Mouse (Mus musculus) lung, postnatal 0 days (tissue): ENCODE measurements around the gene Dnph1. TPM values are rescaled to one million over a fixed set of nuclear protein-coding genes. Genes with fewer than 3 reads are reported as not detected.
A peak's percentile ranks its signal among the peaks of the same experiment; 100 is the strongest.

ENCODE experiments used
- ATAC-seq: fragments of 200-750 bp; cut with Nextera tagmentation; 2 replicates; pipeline ENCODE4 v1.8.0; 2017; ENCODE audit warnings: moderate library complexity
- DNase-seq: peaks from one replicate; pipeline ENCODE4 v3.0.0-alpha.2; 2016; ENCODE audit warnings: low spot score
- H3K27ac ChIP-seq: fragments of 300-500 bp; sonication (generic); 2 replicates; pipeline ENCODE4 v1.5.1; 2014; ENCODE audit warnings: antibody characterized with exemption, mild to moderate bottlenecking, low read length, mixed read lengths
- H3K27me3 ChIP-seq: fragments of 300-500 bp; sonication (generic); replicated peaks from 2 replicates; pipeline ENCODE4 v1.6.1; 2014; ENCODE audit warnings: low read length, mixed read lengths; ENCODE audit not compliant: insufficient read depth
- H3K36me3 ChIP-seq: fragments of 300-500 bp; sonication (generic); 2 replicates; pipeline ENCODE4 v1.6.1; 2014; ENCODE audit warnings: low read length, mixed read lengths; ENCODE audit not compliant: insufficient read depth
- H3K4me1 ChIP-seq: fragments of 300-500 bp; sonication (generic); 2 replicates; pipeline ENCODE4 v1.6.1; 2014; ENCODE audit warnings: antibody characterized with exemption, low read depth, low read length, mixed read lengths; ENCODE audit not compliant: insufficient read depth
- H3K4me2 ChIP-seq: fragments of 300-500 bp; sonication (generic); replicated peaks from 2 replicates; pipeline ENCODE4 v1.6.1; 2014; ENCODE audit warnings: low read depth, mild to moderate bottlenecking, low read length, moderate library complexity, mixed read lengths
- H3K4me3 ChIP-seq: fragments of 300-500 bp; sonication (generic); 2 replicates; pipeline ENCODE4 v1.5.1; 2014; ENCODE audit warnings: low read depth, low read length
- H3K9ac ChIP-seq: fragments of 300-500 bp; sonication (generic); replicated peaks from 2 replicates; pipeline ENCODE4 v1.6.1; 2014; ENCODE audit warnings: low read depth, mild to moderate bottlenecking
- H3K9me3 ChIP-seq: fragments of 300-500 bp; sonication (generic); 2 replicates; pipeline ENCODE4 v1.6.1; 2016; ENCODE audit warnings: low read length, mixed read lengths
- CTCF ChIP-seq: IDR thresholded peaks from 2 replicates; pipeline ENCODE4 v1.5.1; 2016; ENCODE audit warnings: antibody characterized with exemption, mild to moderate bottlenecking
- EP300 ChIP-seq: IDR thresholded peaks from 2 replicates; pipeline ENCODE4 v1.6.1; 2016; ENCODE audit warnings: antibody characterized with exemption, mild to moderate bottlenecking, control low read depth
- WGBS: fragments of 180-500 bp; shearing (Covaris S2); extraction: QIAGEN DNeasy Blood & Tissue Kit; methylation state at CpG from one replicate; pipeline ENCODE4 v1.1.7; 2014; 5-methylcytosine and 5-hydroxymethylcytosine counted together
- polyA plus RNA-seq: library from polyadenylated mRNA; unstranded; fragments of >200 nt; fragmentation: Nextera tagmentation; extraction: Ambion mirVana; gene quantifications from 2 replicates; pipeline ENCODE4 v1.2.1, GENCODE M21; 2015

Gene Dnph1
- polyA plus RNA-seq, 1 experiment from 2014 or later = 2.8 TPM

DNA sequence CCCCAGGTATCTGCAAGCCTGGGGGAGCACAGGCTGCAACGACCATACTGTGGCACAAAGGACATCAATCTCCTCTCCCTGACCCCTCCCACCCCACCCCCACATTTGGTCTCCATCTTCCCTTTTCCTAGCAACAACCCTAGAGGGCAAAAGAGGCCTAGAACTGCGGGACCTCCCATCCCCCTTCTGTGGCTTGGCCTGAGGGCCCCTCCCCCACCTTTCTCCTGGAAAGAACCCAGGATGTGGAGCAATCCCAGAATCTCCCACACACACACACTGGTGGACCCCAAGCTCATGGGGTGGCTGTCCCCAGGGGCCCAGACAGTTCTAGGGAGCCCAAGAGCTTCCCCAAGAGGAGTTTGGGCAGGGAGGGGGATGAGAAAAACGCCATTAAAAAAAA is 51.4 kb downstream of the Dnph1 start:
- Histone ChIP-seq H3K27me3 (no peaks in the 10 kb centered on the region), H3K4me1 (peaks cover 2% of the 10 kb centered on the region; the same call in 1 of the 2 replicates), H3K4me3 (no peak overlapping the region), H3K9me3 (no peaks in the 10 kb centered on the region), H3K4me2 (no peak overlapping the region), H3K36me3 (peaks cover 27% of the 10 kb centered on the region), H3K9ac (no peak overlapping the region), H3K27ac (no peak overlapping the region)
- ATAC-seq (no peak), DNase-seq (no peak)
- whole genome bisulfite sequencing = 34% methylated on average over 3 of the region's 3 CpGs
- TF ChIP-seq EP300 (no peak), CTCF (no peak)

DNA sequence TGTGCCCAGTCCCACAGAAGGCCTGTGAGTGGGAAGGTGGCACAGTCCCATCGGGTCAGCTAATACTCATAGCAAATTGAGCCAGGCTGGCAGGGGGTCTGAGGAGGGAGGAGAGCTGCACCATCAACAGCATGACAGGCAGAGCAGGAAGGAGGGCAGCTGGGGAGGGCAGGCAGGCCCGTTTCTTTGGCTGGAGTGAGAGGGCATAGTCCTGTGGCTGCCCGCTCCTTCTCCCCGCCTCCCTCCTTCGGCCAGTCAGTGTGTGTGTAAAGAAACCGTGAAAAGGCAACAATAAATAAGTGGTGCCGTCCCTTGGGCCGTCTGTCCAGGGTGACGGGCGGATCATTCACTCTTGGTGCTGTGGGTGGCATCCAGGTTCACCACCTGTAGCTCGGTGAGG is 52.2 kb downstream of the Dnph1 start:
- Histone ChIP-seq H3K4me3 (no peak overlapping the region), H3K4me2 (no peak overlapping the region), H3K27ac (no peak overlapping the region), H3K27me3 (no peaks in the 10 kb centered on the region), H3K4me1 (peaks cover 7% of the 10 kb centered on the region), H3K9ac (no peak overlapping the region), H3K36me3 (peaks cover 27% of the 10 kb centered on the region), H3K9me3 (no peaks in the 10 kb centered on the region)
- no peak for TF ChIP-seq EP300
- TF ChIP-seq CTCF = no peak
- no peak for ATAC-seq
- WGBS = 67% methylated on average over 11 of the region's 11 CpGs
- no peak for DNase-seq

DNA sequence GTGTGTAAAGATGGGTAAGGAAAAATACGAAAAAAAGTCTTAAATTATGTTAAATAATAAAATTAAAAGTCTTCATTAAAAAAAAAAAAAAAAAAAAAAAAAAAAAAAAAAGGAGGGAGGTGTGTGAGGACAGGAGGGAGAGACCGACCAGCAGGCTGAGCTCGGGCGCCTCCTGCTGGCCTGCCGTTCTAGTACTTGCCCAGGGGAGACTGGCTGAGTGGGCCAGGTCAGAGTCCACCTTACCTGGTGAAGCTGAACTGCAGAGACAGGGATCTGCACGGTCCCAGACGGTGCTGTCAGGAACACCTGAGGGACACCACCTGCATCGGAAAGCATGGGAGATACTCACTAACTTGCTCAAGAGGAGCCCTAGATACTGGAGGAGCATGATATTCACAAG is 52.7 kb downstream of the Dnph1 start:
- H3K4me1 ChIP-seq = peaks cover 11% of the 10 kb centered on the region
- peak; percentile 56 for DNase-seq
- H3K27ac ChIP-seq = no peak overlapping the region
- H3K4me3 ChIP-seq = no peak overlapping the region
- ATAC-seq = no peak
- H3K4me2 ChIP-seq = no peak overlapping the region
- H3K27me3 ChIP-seq = no peaks in the 10 kb centered on the region
- H3K9me3 ChIP-seq = no peaks in the 10 kb centered on the region
- WGBS = 33% methylated on average over 8 of the region's 8 CpGs
- TF ChIP-seq CTCF = peak; percentile 73
- no peak for TF ChIP-seq EP300
- H3K36me3 ChIP-seq = peaks cover 27% of the 10 kb centered on the region
- no peak overlapping the region for H3K9ac ChIP-seq

Other genes with a start within 250 kb of the Dnph1 start
- 82.0 and 89.9 TPM in 2 replicates for gene Polr1c, start 248.7 kb upstream of the Dnph1 start, polyA plus RNA-seq
- 185 and 199 TPM in 2 replicates for gene Yipf3, start 248.6 kb upstream of the Dnph1 start, polyA plus RNA-seq
- 3.7 and 5.2 TPM in 2 replicates for gene Lrrc73, start 243.2 kb upstream of the Dnph1 start, polyA plus RNA-seq
- gene Tjap1, start 213.7 kb upstream of the Dnph1 start, polyA plus RNA-seq = 21.0 and 22.8 TPM in 2 replicates
- 1.3 TPM in 2 replicates for gene Dlk2, start 199.3 kb upstream of the Dnph1 start, polyA plus RNA-seq
- 3.4 and 3.8 TPM in 2 replicates for gene Abcc10, start 168.4 kb upstream of the Dnph1 start, polyA plus RNA-seq
- 5.8 and 6.3 TPM in 2 replicates for gene Zfp318, start 113.0 kb upstream of the Dnph1 start, polyA plus RNA-seq
- 0.76 and 0.81 TPM in 2 replicates for gene Crip3, start 67.8 kb upstream of the Dnph1 start, polyA plus RNA-seq
- not detected in 2 replicates for gene Slc22a7, start 58.3 kb upstream of the Dnph1 start, polyA plus RNA-seq
- gene Ttbk1, start 9.0 kb upstream of the Dnph1 start, polyA plus RNA-seq = 0.04 TPM in 1 of 2 replicates, not detected in the other
- gene Cul9, start 49.7 kb downstream of the Dnph1 start, polyA plus RNA-seq = 3.5 and 3.8 TPM in 2 replicates
- 5.1 and 5.6 TPM in 2 replicates for gene Srf, start 59.5 kb downstream of the Dnph1 start, polyA plus RNA-seq
- 73.2 and 75.8 TPM in 2 replicates for gene Ptk7, start 132.8 kb downstream of the Dnph1 start, polyA plus RNA-seq
- 36.5 and 38.4 TPM in 2 replicates for gene Klc4, start 149.3 kb downstream of the Dnph1 start, polyA plus RNA-seq
- 69.2 and 88.6 TPM in 2 replicates for gene Mrpl2, start 149.5 kb downstream of the Dnph1 start, polyA plus RNA-seq
- gene Cul7, start 153.6 kb downstream of the Dnph1 start, polyA plus RNA-seq = 21.8 and 22.1 TPM in 2 replicates
- gene Rrp36, start 177.6 kb downstream of the Dnph1 start, polyA plus RNA-seq = 35.2 and 38.5 TPM in 2 replicates
- 113 and 114 TPM in 2 replicates for gene Mea1, start 182.1 kb downstream of the Dnph1 start, polyA plus RNA-seq
- 96.7 and 111 TPM in 2 replicates for gene Klhdc3, start 184.2 kb downstream of the Dnph1 start, polyA plus RNA-seq
- 31.7 and 31.8 TPM in 2 replicates for gene Ppp2r5d, start 208.4 kb downstream of the Dnph1 start, polyA plus RNA-seq
- 18.5 and 23.4 TPM in 2 replicates for gene Pex6, start 214.8 kb downstream of the Dnph1 start, polyA plus RNA-seq
- 13.0 and 14.9 TPM in 2 replicates for gene Gnmt, start 232.5 kb downstream of the Dnph1 start, polyA plus RNA-seq